Mouse (Mus musculus) kidney, adult 2 months (tissue): ENCODE results near the gene Pprc1. TPM values are rescaled to one million over a fixed set of nuclear protein-coding genes. Genes with fewer than 3 reads are reported as not detected.

Experiments used
- DNase-seq: peaks from one replicate; pipeline ENCODE4 v3.0.0; 2021
- H3K27ac ChIP-seq: fragments of 200-500 bp; 2 replicates; pipeline ENCODE4 v1.5.1; 2012; ENCODE audit warnings: low read depth, low read length, control low read depth, inconsistent platforms; ENCODE audit not compliant: insufficient read depth
- H3K27me3 ChIP-seq: fragments of 200-500 bp; replicated peaks from 2 replicates; pipeline ENCODE4 v1.6.1; 2012; ENCODE audit warnings: mild to moderate bottlenecking, moderate library complexity, low read length, inconsistent platforms; ENCODE audit not compliant: control insufficient read depth, insufficient read depth
- H3K36me3 ChIP-seq: fragments of 200-500 bp; 2 replicates; pipeline ENCODE4 v1.6.1; 2012; ENCODE audit warnings: mild to moderate bottlenecking, moderate library complexity, low read length, inconsistent platforms; ENCODE audit not compliant: control insufficient read depth, insufficient read depth
- H3K4me1 ChIP-seq: fragments of 200-500 bp; 2 replicates; pipeline ENCODE4 v1.6.1; 2011; ENCODE audit warnings: low read length; ENCODE audit not compliant: control insufficient read depth, insufficient read depth
- H3K4me3 ChIP-seq: fragments of 200-500 bp; 2 replicates; pipeline ENCODE4 v1.5.1; 2011; ENCODE audit warnings: mild to moderate bottlenecking, low read depth, low read length, control low read depth; ENCODE audit not compliant: insufficient read depth
- CTCF ChIP-seq: fragments of 200-500 bp; conservative IDR thresholded peaks from 2 replicates; pipeline ENCODE4 v1.5.1; 2011; ENCODE audit warnings: low read depth, mild to moderate bottlenecking, control low read depth, low read length, moderate library complexity, mixed read lengths; ENCODE audit not compliant: insufficient read depth, insufficient read length
- POLR2A ChIP-seq: fragments of 200-500 bp; IDR thresholded peaks from one replicate; pipeline ENCODE4 v1.6.1; 2011; ENCODE audit warnings: low read depth, low read length, control low read depth
- WGBS: fragments of 180-500 bp; shearing (Covaris S2); methylation state at CpG from one replicate; pipeline ENCODE4 v1.1.7; 2018; 5-methylcytosine and 5-hydroxymethylcytosine counted together
- polyA plus RNA-seq: library from polyadenylated mRNA; depleted of rRNA; stranded (reverse); fragments of >200 nt; gene quantifications from 2 replicates; pipeline ENCODE4 v1.2.3, GENCODE M21; 2012

Gene Pprc1
- polyA plus RNA-seq, 1 experiment, result 10.8 TPM

DNA sequence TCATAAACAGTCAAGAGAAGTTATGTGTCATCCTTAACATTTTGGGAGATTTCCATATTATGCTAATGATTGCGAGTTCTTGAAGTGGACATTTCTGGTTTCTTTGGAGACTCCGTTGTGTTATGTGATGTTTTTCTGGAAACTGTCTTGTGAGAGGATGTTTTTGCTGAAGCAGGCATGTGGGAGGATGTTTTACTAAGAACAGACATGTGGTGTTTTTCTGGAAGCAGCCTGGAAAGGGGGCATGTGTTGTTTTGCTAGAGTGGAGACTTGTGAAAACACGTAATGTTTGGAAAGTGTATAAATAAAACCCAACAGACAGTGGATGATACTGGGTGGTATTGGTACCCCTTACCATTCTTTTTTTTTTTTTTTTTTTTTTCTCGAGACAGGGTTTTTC is 50.6 kb downstream of the Pprc1 start:
- Histone ChIP-seq H3K27me3 (no peaks in the 10 kb centered on the region), H3K4me1 (no peaks in the 10 kb centered on the region), H3K4me3 (no peak overlapping the region), H3K27ac (no peak overlapping the region), H3K36me3 (no peaks in the 10 kb centered on the region)
- 78% methylated on average over 4 of the region's 4 CpGs for WGBS
- TF ChIP-seq CTCF (no peak), POLR2A (no peak)
- DNase-seq, result no peak

DNA sequence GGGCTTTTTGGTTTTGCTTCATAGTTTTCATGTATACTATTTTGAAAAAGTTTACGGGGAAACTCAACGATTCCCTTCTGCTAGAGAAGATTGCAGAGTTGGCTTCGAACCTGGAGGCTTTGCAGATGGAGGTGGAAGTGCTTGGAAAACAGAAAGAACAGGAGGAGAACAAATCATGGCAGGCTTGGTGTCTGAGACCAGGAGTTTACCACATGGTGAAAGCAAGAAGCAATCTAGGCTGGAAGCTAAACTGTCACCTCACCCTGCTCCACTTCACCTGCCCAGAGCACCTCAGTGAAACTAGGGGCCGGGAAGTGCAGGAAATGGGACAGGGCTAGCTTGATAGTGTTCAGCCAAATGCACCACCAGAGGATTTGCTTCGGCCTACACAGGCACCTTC is 51.7 kb downstream of the Pprc1 start:
- Histone ChIP-seq H3K36me3 (no peaks in the 10 kb centered on the region), H3K4me1 (no peaks in the 10 kb centered on the region), H3K27ac (no peak overlapping the region), H3K27me3 (no peaks in the 10 kb centered on the region), H3K4me3 (no peak overlapping the region)
- no peak for TF ChIP-seq CTCF
- no peak for TF ChIP-seq POLR2A
- 94% methylated on average over 5 of the region's 5 CpGs for WGBS
- no peak for DNase-seq

DNA sequence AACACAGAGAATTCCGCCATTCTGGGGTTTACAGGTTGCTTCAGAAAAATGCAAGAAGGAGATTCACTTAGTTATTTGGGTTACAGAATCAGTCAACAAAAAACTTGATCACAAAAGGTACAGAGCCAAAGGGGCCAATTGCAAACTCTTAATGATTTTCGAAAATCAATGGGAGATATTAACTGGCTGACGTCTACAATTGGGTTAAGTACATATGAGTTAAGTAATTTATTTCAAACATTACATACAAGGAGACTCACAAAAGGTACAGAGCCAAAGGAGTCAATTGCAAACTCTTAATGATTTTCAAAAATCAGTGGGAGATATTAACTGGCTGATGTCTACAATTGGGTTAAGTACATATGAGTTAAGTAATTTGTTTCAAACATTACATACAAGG is 54.9 kb downstream of the Pprc1 start:
- no peaks in the 10 kb centered on the region for H3K36me3 ChIP-seq
- no peak overlapping the region for H3K4me3 ChIP-seq
- WGBS, result 94% methylated on average over 3 of the region's 3 CpGs
- H3K4me1 ChIP-seq, result no peaks in the 10 kb centered on the region
- TF ChIP-seq CTCF, result no peak
- TF ChIP-seq POLR2A, result no peak
- DNase-seq, result no peak
- H3K27me3 ChIP-seq, result no peaks in the 10 kb centered on the region
- no peak overlapping the region for H3K27ac ChIP-seq

DNA sequence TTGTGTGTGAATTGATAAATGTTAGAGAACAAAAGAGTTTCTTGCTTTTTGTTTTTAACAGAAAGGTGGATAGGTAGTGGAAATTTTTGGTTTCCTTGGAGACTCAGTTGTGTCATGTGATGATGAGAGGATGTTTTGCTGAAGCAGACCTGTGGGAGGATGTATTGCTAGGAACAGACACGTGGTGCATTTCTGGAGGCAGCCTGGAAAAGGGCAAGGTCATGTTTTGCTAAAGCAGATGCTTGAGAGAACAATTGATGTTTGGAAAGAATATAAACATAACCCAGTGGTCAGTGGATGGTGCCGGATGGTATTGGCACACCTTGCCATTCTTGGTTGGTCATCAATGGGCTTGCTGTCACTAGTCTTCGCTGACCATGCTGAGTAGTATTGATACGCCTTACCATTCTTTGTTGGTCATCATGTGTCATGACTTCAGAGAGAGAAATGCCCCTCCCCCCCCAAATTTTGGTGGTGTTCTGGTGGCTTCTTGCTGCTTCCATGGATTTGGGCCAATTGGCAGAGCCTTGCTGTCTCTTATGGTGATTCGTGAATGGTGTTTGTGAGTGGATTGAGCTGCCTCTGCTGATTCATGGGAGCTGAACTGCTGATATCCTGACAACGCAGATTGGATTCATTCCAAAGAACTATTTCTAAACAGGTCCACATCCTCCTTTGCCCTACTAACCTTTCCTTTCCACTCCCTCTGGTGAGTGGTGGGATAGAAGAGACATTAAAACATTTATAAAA is 58.9 kb downstream of the Pprc1 start:
- DNase-seq, result no peak
- H3K4me3 ChIP-seq, result no peak overlapping the region
- no peaks in the 10 kb centered on the region for H3K27me3 ChIP-seq
- H3K4me1 ChIP-seq, result no peaks in the 10 kb centered on the region
- WGBS, result 62% methylated on average over 6 of the region's 6 CpGs
- H3K27ac ChIP-seq, result no peak overlapping the region
- no peak for TF ChIP-seq CTCF
- TF ChIP-seq POLR2A, result no peak
- no peaks in the 10 kb centered on the region for H3K36me3 ChIP-seq

DNA sequence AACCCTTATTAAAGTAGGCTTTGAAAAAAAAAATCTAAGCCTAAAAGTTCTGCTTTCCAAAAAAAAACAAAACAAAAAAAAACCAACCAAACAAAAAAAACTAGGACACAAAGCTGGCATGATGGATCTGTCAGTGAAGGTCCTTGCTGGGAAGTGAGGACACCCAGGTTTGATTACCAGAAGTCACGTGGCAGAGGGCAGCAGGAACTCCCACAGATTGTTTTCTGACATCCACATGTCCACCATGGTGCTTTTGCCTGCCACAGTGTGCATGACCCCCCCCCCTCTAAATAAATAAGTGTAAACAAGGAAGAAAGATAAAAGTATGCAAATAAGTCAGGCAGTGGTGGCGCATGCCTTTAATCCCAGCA is 59.5 kb downstream of the Pprc1 start:
- no peak for TF ChIP-seq POLR2A
- no peak for TF ChIP-seq CTCF
- 76% methylated on average over 2 of the region's 2 CpGs for WGBS
- H3K27ac ChIP-seq, result no peak overlapping the region
- H3K36me3 ChIP-seq, result no peaks in the 10 kb centered on the region
- no peak overlapping the region for H3K4me3 ChIP-seq
- no peaks in the 10 kb centered on the region for H3K27me3 ChIP-seq
- no peaks in the 10 kb centered on the region for H3K4me1 ChIP-seq
- DNase-seq, result no peak

DNA sequence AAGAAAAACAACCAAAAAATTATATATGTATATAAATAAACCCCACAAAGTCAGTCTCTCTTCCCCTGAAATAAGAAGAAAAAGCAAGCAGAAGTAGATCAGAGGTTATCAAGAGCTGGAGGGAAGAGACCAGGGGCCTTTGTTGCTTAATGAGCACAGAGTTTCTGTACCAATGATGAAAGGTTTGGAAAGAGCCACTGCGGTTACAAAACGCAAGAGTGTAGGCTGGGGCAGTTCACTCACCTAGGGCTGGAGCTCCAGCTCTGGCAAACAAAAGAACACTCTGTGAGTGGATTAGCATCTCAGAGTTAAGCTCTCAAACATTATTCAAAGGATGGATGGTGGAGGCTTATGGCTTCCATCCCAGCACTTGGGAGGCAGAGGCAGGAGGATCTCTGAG is 65.5 kb downstream of the Pprc1 start:
- no peak for DNase-seq
- Histone ChIP-seq H3K36me3 (no peaks in the 10 kb centered on the region), H3K27me3 (no peaks in the 10 kb centered on the region), H3K27ac (no peak overlapping the region), H3K4me3 (no peak overlapping the region), H3K4me1 (no peaks in the 10 kb centered on the region)
- TF ChIP-seq CTCF (no peak), POLR2A (no peak)
- 86% methylated on average over 2 of the region's 2 CpGs for WGBS

DNA sequence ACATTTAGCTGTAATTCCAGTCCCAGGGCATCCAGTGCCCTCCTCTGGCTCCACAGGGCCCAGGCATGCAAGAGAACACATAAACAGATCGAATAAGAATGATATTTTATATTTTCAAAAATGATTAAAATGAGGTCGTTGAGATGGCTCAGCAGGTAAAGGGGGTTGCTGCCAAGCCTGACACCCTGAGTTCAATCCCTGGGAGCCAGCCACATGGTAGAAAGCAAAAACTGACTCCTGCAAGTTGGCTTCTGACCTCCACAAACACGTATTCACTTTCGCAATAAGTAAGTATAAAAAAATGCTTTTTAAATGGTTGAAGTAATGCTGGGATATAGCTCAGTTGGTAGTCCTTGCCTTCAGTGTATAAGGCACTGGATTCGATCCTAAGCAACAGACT is 66.1 kb downstream of the Pprc1 start:
- Histone ChIP-seq H3K4me1 (no peaks in the 10 kb centered on the region), H3K27ac (no peak overlapping the region), H3K36me3 (no peaks in the 10 kb centered on the region), H3K27me3 (no peaks in the 10 kb centered on the region), H3K4me3 (no peak overlapping the region)
- no peak for DNase-seq
- TF ChIP-seq POLR2A (no peak), CTCF (no peak)
- 87% methylated on average over 5 of the region's 5 CpGs for WGBS

DNA sequence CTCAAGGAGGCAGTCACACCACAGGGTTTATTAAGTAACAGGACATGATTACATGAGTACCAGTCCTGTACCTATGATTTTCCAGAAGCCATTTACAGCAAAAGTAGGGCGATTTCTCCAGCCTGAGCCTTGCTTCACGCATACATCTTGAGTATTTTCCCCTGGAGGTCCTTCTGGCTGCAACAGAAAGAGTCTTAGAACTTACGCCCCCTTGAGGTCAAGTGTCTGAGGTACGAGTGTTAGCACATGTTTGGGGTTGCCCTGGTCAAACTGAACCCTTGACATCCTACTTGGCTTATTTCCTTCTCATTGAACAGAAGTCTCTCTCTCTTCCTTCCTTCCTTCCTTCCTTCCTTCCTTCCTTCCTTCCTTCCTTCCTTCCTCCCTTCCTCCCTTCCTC is 69.9 kb downstream of the Pprc1 start:
- WGBS, result 55% methylated on average over 4 of the region's 4 CpGs
- H3K27me3 ChIP-seq, result no peaks in the 10 kb centered on the region

More for the DNA sequence above, 69.9 kb downstream of the Pprc1 start:
- Histone ChIP-seq H3K4me1 (no peaks in the 10 kb centered on the region), H3K4me3 (no peak overlapping the region), H3K36me3 (no peaks in the 10 kb centered on the region), H3K27ac (no peak overlapping the region)
- no peak for DNase-seq
- TF ChIP-seq POLR2A (no peak), CTCF (no peak)
